Mouse (Mus musculus): ENCODE results near the gene Abca4. TPM values are rescaled to one million over a fixed set of nuclear protein-coding genes. Genes with fewer than 3 reads are reported as not detected.

Gene Abca4
- polyA plus RNA-seq (2012; rRNA removed): 6.4 and 8.2 TPM in 2 replicates

GRCm38 (mm10) chr3:122043799-122044547 is at the start of gene Abca4:
Abca4 (plus strand) TSS chr3:122044443.

Other genes with a start within 250 kb of the Abca4 start
- 2.0 and 3.2 TPM in 2 replicates for gene Abcd3, start 229.1 kb upstream of the Abca4 start, polyA plus RNA-seq (2012; rRNA removed)
- gene Arhgap29, start 91.9 kb upstream of the Abca4 start, polyA plus RNA-seq (2012; rRNA removed): 40.7 and 57.1 TPM in 2 replicates
- 72.7 and 120 TPM in 2 replicates for gene Gclm, start 201.1 kb downstream of the Abca4 start, polyA plus RNA-seq (2012; rRNA removed)
- gene Dnttip2, start 229.9 kb downstream of the Abca4 start, polyA plus RNA-seq (2012; rRNA removed): 4.4 and 4.8 TPM in 2 replicates
- gene Bcar3, start 249.7 kb downstream of the Abca4 start, polyA plus RNA-seq (2012; rRNA removed): 56.4 and 77.8 TPM in 2 replicates

Data from ovary, adult 2 months (tissue).